Mouse (Mus musculus): ENCODE results near the gene Plekha6.
"Not testable (repeated sequence)": the region's sequence is repeated elsewhere in the genome, so short reads cannot be mapped to it uniquely, and the experiment has no call there.

Gene Plekha6

DNA sequence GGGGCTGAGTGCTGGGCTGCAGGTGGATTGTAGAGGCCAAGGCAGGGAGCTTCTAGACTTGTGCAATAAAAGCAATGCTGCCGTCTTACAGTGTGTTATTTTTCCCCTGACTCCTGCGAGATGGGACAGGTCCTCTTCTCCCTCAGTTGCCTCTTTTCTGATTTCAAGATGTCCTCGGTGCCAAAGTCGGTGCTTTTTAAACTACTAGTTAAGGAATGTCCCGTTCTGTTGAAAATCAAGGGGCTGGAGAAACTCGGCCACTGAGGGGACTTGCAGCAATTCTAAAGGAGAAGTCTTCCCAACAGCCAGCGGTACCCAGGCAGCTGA is 165.6 kb downstream of the Plekha6 start:
- Histone ChIP-seq H3K27me3 (ENCODE audit: control insufficient read depth, insufficient read depth, low read length, poor library complexity, severe bottlenecking) (peaks cover 1% of the 10 kb centered on the region; the same call in 1 of the 2 replicates), H3K36me3 (ENCODE audit: control insufficient read depth, insufficient read depth, low read length, poor library complexity, severe bottlenecking) (no peaks in the 10 kb centered on the region)
- no peak for DNase-seq (ENCODE audit: low read depth, low spot score)

GRCm38 (mm10) chr1:133331142-133331541 is 167.1 kb downstream of the Plekha6 start:
- DNase-seq (ENCODE audit: low read depth, low spot score): no peak
- H3K36me3 ChIP-seq (ENCODE audit: control insufficient read depth, insufficient read depth, low read length, poor library complexity, severe bottlenecking): no peaks in the 10 kb centered on the region

GRCm38 (mm10) chr1:133332656-133333430 is 168.8 kb downstream of the Plekha6 start:
- Histone ChIP-seq H3K27me3 (ENCODE audit: control insufficient read depth, insufficient read depth, low read length, poor library complexity, severe bottlenecking) (peaks cover 1% of the 10 kb centered on the region; the same call in 1 of the 2 replicates), H3K36me3 (ENCODE audit: control insufficient read depth, insufficient read depth, low read length, poor library complexity, severe bottlenecking) (no peaks in the 10 kb centered on the region)
- DNase-seq (ENCODE audit: low read depth, low spot score): no peak

More at GRCm38 (mm10) chr1:133331142-133331541, 167.1 kb downstream of the Plekha6 start:
- peaks cover 1% of the 10 kb centered on the region; the same call in 1 of the 2 replicates for H3K27me3 ChIP-seq (ENCODE audit: control insufficient read depth, insufficient read depth, low read length, poor library complexity, severe bottlenecking)

DNA sequence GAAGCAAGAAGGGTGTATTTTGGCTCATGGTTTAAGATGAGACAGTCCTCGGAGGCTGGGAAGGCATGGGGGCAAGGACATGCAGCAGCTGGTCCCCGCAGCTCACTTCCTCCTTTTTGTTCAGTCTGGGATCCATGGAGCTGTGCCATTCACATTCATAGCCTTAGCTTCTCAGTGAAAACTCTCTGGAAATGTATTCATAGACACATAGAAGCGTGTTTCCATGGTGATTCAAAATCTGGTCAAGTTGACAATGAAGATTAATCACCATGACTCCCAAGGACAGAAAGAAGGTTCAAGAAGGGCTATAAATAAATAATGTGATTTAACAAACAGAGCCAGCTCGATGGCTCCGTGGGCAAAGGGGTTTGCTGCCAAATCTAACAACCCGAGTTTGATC is 169.9 kb downstream of the Plekha6 start:
- H3K27me3 ChIP-seq (ENCODE audit: control insufficient read depth, insufficient read depth, low read length, poor library complexity, severe bottlenecking): peaks cover 1% of the 10 kb centered on the region; the same call in 1 of the 2 replicates
- DNase-seq (ENCODE audit: low read depth, low spot score): no peak
- no peaks in the 10 kb centered on the region for H3K36me3 ChIP-seq (ENCODE audit: control insufficient read depth, insufficient read depth, low read length, poor library complexity, severe bottlenecking)

- not testable (repeated sequence) for DNase-seq (ENCODE audit: low read depth, low spot score); H3K27me3 ChIP-seq (ENCODE audit: control insufficient read depth, insufficient read depth, low read length, poor library complexity, severe bottlenecking); H3K36me3 ChIP-seq (ENCODE audit: control insufficient read depth, insufficient read depth, low read length, poor library complexity, severe bottlenecking)
Measured at GRCm38 (mm10) chr1:133340403-133340802, 176.4 kb downstream of the Plekha6 start.

DNA sequence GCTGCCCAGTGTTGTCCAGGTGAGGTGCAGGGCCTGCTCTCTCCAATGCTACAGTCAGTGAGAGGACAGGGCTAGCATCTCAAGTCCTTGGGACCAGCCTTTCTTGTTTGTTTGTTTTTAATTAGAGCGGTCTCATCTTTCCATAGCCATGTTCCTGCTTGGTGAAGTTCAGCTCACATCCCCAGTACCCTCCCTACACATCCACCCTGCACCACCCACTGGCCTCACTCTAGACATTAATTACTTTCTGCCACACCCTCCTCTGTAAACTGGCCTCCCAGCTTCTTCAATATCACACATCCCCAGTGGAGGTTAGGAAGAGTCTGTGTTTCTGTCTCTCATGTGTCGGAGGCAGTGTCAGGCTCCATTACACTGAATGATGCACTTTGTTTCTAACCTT is 180.3 kb downstream of the Plekha6 start:
- no peaks in the 10 kb centered on the region for H3K36me3 ChIP-seq (ENCODE audit: control insufficient read depth, insufficient read depth, low read length, poor library complexity, severe bottlenecking)
- DNase-seq (ENCODE audit: low read depth, low spot score): no peak
- H3K27me3 ChIP-seq (ENCODE audit: control insufficient read depth, insufficient read depth, low read length, poor library complexity, severe bottlenecking): no peaks in the 10 kb centered on the region

GRCm38 (mm10) chr1:133346531-133346930 is 182.5 kb downstream of the Plekha6 start:
- Histone ChIP-seq H3K27me3 (ENCODE audit: control insufficient read depth, insufficient read depth, low read length, poor library complexity, severe bottlenecking) (no peaks in the 10 kb centered on the region), H3K36me3 (ENCODE audit: control insufficient read depth, insufficient read depth, low read length, poor library complexity, severe bottlenecking) (no peaks in the 10 kb centered on the region)
- no peak for DNase-seq (ENCODE audit: low read depth, low spot score)

GRCm38 (mm10) chr1:133347226-133347625 is 183.2 kb downstream of the Plekha6 start:
- Histone ChIP-seq H3K36me3 (ENCODE audit: control insufficient read depth, insufficient read depth, low read length, poor library complexity, severe bottlenecking) (no peaks in the 10 kb centered on the region), H3K27me3 (ENCODE audit: control insufficient read depth, insufficient read depth, low read length, poor library complexity, severe bottlenecking) (no peaks in the 10 kb centered on the region)
- DNase-seq (ENCODE audit: low read depth, low spot score): no peak

- Histone ChIP-seq H3K27me3 (ENCODE audit: control insufficient read depth, insufficient read depth, low read length, poor library complexity, severe bottlenecking) (no peaks in the 10 kb centered on the region), H3K36me3 (ENCODE audit: control insufficient read depth, insufficient read depth, low read length, poor library complexity, severe bottlenecking) (no peaks in the 10 kb centered on the region)
- DNase-seq (ENCODE audit: low read depth, low spot score): peak; percentile 79
Measured at GRCm38 (mm10) chr1:133347693-133348520, 183.9 kb downstream of the Plekha6 start.

DNA sequence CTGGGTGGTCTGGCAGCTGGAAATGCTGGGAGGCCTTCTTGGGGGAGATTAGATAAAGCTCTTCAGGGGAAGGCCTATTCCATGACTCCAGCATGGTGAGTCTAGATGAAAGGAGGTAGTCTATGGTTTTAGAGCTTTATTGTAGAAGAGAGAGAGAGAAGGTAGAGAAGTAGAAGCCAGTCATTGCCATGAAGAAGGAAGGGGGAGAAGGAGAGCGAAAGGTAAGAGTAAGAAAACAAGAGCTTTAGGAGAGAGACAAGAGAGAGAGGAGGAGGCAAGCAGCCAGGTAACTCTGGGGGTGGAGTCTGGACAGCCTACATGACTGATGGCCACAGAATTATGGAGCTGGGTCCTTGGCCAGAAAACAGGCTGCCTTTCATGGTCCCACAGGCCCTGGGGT is 186.2 kb downstream of the Plekha6 start, which contains the start of gene Ren1:
Ren1 (plus strand) TSS at position 301 of the 400 bp plus-strand sequence.
- no peak for DNase-seq (ENCODE audit: low read depth, low spot score)
- Histone ChIP-seq H3K27me3 (ENCODE audit: control insufficient read depth, insufficient read depth, low read length, poor library complexity, severe bottlenecking) (no peaks in the 10 kb centered on the region), H3K36me3 (ENCODE audit: control insufficient read depth, insufficient read depth, low read length, poor library complexity, severe bottlenecking) (no peaks in the 10 kb centered on the region)

DNA sequence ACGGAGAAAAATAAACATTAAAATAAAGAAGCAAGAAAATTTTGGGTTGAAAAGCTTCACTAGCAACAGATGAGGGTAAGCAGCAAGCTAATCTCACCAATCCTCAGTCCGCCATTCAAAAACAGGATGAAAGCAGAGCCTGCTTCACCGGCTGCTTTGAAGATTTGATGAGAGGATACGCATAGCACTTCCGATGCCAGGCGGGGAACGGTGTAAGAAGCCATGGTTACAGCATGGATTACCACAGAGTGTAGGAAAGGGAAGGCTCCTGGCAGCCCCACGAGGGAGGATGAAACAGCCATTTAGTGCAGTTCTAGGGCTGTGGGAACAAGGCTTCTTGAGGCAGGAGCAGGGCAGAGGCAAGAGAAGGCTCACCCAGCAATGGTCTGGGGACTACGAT is 187.8 kb downstream of the Plekha6 start:
- H3K36me3 ChIP-seq (ENCODE audit: control insufficient read depth, insufficient read depth, low read length, poor library complexity, severe bottlenecking): no peaks in the 10 kb centered on the region
- DNase-seq (ENCODE audit: low read depth, low spot score): no peak
- H3K27me3 ChIP-seq (ENCODE audit: control insufficient read depth, insufficient read depth, low read length, poor library complexity, severe bottlenecking): no peaks in the 10 kb centered on the region
